Mouse (Mus musculus): ENCODE data around the gene Mfsd11. TPM values are rescaled to one million over a fixed set of nuclear protein-coding genes. Genes with fewer than 3 reads are reported as not detected.

Gene Mfsd11
- polyA plus RNA-seq, 1 experiment, result not detected

DNA sequence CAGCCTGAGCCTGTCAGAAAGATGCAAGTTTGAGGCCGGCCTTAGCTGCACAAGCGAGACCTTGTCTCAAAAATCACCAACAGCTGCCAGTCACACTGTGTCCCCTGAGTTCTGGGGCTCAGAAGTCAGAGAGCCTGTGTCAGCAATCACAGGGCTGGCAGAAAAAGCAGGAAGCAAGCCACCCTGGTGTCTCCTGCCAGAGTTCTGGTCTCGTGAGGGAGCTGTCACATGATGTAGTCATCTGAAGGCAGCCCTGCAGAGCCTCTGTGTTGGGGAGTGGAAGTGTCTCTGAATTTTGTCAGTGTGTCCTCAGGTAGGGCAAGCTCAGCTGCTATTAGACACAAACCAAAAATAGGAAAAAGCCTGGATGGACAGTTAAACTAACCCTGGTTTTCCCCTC, 15.9 kb downstream of the Mfsd11 start:
- 73% methylated on average over 3 of the region's 3 CpGs for WGBS
- no peak for TF ChIP-seq POLR2A (IDR thresholded peaks at IDR 0.05; ENCODE audit: insufficient read depth, low read depth, low read length)
- TF ChIP-seq CTCF (IDR thresholded peaks at IDR 0.05; ENCODE audit: insufficient read depth, low read depth, low read length), result no peak
- Histone ChIP-seq H3K4me1 (ENCODE audit: control insufficient read depth, insufficient read depth, low read length) (peaks cover 2% of the 10 kb centered on the region; the same call in 1 of the 2 replicates), H3K27ac (ENCODE audit: insufficient read depth, low read depth, low read length) (no peak overlapping the region), H3K4me3 (ENCODE audit: insufficient read depth, low read depth, low read length) (no peak overlapping the region)

DNA sequence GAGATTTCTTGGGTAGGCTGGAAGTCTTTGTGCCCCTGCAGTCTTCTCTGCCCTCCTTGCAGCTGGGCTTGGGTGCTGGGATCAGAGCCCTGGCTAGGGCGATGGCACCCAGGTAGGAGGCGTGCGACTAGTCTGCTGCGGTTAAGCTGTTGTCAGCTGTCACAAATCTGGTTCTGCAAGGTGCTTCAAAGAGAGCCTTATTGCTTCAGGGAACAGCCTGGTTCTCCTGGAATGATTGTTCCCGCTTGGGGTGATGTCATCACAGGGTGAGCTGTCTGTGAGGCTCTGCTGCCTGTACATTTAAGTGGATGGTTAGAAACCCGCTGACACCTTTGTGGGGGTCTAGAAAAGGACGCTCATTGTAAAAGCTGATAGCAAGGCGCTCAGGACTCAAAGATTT, 17.0 kb downstream of the Mfsd11 start:
- no peak for TF ChIP-seq CTCF (IDR thresholded peaks at IDR 0.05; ENCODE audit: insufficient read depth, low read depth, low read length)
- no peak for TF ChIP-seq POLR2A (IDR thresholded peaks at IDR 0.05; ENCODE audit: insufficient read depth, low read depth, low read length)
- 81% methylated on average over 8 of the region's 8 CpGs for WGBS
- H3K27ac ChIP-seq (ENCODE audit: insufficient read depth, low read depth, low read length), result peak overlapping the region; percentile 52
- H3K4me1 ChIP-seq (ENCODE audit: control insufficient read depth, insufficient read depth, low read length), result peaks cover 2% of the 10 kb centered on the region; the same call in 1 of the 2 replicates
- H3K4me3 ChIP-seq (ENCODE audit: insufficient read depth, low read depth, low read length), result no peak overlapping the region

DNA sequence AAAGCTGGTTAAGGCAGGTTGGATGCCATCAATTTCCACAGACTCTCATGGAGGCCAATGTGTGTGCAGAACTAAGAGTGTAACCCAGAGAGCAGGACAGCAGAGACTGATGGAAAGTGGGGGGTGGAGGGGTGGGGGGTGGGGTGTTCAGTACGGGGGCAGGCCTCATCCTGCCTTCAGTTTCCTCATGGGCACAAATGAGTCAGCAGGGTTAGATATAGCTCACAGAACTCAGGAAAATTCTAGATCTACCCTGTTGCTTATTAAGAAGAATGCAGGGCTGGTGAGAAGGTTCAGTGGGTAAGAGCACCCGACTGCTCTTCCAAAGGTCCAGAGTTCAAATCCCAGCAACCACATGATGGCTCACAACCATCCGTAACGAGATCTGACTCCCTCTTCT, 17.4 kb downstream of the Mfsd11 start:
- H3K4me3 ChIP-seq (ENCODE audit: insufficient read depth, low read depth, low read length), result no peak overlapping the region
- peak overlapping the region; percentile 52 for H3K27ac ChIP-seq (ENCODE audit: insufficient read depth, low read depth, low read length)
- 62% methylated on average over 4 of the region's 4 CpGs for WGBS
- TF ChIP-seq CTCF (IDR thresholded peaks at IDR 0.05; ENCODE audit: insufficient read depth, low read depth, low read length) (no peak), POLR2A (IDR thresholded peaks at IDR 0.05; ENCODE audit: insufficient read depth, low read depth, low read length) (no peak)
- H3K4me1 ChIP-seq (ENCODE audit: control insufficient read depth, insufficient read depth, low read length), result peaks cover 2% of the 10 kb centered on the region; the same call in 1 of the 2 replicates

DNA sequence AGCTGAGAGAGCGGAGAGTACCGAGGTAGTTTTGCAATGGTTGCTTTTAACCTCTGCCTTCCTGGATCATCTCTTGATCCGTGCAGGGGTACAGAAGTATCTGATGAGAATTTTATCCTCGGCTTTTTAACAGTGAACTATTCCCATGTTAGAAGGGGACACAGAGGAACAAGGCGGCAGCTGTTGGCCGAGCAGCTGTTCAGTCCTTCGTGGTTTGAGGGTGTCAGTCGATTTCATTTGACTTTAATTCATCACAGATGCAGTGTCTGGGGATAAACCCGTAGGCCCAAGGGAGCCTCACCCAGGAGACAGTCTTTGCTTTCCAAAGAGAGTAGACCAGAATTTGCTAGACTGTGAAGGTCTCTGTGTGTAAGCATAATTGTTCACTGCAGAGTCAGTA, 19.3 kb downstream of the Mfsd11 start:
- peaks cover 2% of the 10 kb centered on the region; the same call in 1 of the 2 replicates for H3K4me1 ChIP-seq (ENCODE audit: control insufficient read depth, insufficient read depth, low read length)
- H3K27ac ChIP-seq (ENCODE audit: insufficient read depth, low read depth, low read length), result no peak overlapping the region
- WGBS, result 85% methylated on average over 9 of the region's 9 CpGs
- TF ChIP-seq CTCF (IDR thresholded peaks at IDR 0.05; ENCODE audit: insufficient read depth, low read depth, low read length) (no peak), POLR2A (IDR thresholded peaks at IDR 0.05; ENCODE audit: insufficient read depth, low read depth, low read length) (no peak)
- no peak overlapping the region for H3K4me3 ChIP-seq (ENCODE audit: insufficient read depth, low read depth, low read length)

DNA sequence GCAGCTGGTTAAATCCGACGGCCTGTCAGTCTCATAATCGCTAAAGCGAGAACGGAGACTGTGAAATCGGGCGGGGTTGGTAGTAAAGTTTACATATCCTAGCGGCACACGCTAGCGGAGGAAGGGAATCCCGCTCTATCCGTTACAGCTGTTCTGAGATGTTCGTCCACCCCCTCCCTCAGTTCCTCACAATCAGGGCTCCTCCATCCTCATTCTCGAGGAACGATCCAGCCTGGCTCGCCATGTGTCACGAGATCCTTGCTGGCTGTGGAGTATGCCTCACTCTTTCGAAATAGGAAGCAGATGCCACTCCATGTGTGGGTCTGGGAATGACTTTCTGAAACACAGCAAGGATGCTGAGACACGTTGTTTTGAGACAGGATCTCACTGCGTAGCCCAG, 21.7 kb downstream of the Mfsd11 start:
- 86% methylated on average over 20 of the region's 20 CpGs for WGBS
- H3K4me3 ChIP-seq (ENCODE audit: insufficient read depth, low read depth, low read length), result no peak overlapping the region
- TF ChIP-seq POLR2A (IDR thresholded peaks at IDR 0.05; ENCODE audit: insufficient read depth, low read depth, low read length) (no peak), CTCF (IDR thresholded peaks at IDR 0.05; ENCODE audit: insufficient read depth, low read depth, low read length) (no peak)
- H3K4me1 ChIP-seq (ENCODE audit: control insufficient read depth, insufficient read depth, low read length), result peaks cover 2% of the 10 kb centered on the region; the same call in 1 of the 2 replicates
- no peak overlapping the region for H3K27ac ChIP-seq (ENCODE audit: insufficient read depth, low read depth, low read length)

DNA sequence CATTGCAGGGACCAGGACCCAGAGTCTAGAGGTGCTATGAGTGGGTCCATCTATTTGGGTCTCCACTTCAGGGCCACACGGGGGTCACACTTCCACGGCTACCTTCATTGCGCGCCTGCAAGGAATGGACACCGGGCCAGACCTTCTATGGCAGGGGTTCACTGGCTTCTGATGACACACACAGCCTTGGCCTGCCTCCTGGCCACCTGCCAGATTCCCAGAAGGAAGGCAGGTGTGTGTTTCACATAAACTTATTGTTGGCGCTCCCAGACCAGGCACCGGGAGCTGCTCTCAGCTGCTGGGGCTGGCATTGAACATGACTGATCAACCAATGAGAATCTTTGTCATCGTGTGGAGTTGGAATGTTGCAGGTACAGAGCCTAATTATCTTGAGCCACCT, 26.2 kb downstream of the Mfsd11 start:
- Histone ChIP-seq H3K4me1 (ENCODE audit: control insufficient read depth, insufficient read depth, low read length) (0 out of 2 replicates have a peak, but pooled peaks cover 3% of the 10 kb centered on the region), H3K4me3 (ENCODE audit: insufficient read depth, low read depth, low read length) (no peak overlapping the region), H3K27ac (ENCODE audit: insufficient read depth, low read depth, low read length) (no peak overlapping the region)
- 88% methylated on average over 8 of the region's 8 CpGs for WGBS
- no peak for TF ChIP-seq CTCF (IDR thresholded peaks at IDR 0.05; ENCODE audit: insufficient read depth, low read depth, low read length)
- TF ChIP-seq POLR2A (IDR thresholded peaks at IDR 0.05; ENCODE audit: insufficient read depth, low read depth, low read length), result no peak

DNA sequence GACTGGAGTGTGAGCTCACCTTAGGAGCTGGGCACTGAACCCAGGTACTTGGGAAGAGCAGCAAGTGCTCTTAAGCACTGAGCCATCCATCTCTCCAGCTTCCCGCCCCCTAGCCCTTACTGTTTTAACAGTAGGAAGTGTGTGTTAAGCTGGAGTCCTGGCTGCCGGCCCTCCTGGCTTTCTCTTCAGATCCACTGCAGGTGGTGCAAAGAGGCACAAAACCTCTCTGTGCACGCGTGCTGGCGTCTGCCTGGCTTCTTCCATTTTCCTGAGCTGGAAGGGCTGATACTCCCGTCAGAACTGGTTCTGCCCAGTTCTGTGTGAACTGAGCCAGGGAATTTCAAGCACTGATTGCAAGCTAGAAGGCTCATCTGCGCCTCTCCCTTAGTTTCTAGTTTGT, 28.6 kb downstream of the Mfsd11 start:
- 33% methylated on average over 7 of the region's 7 CpGs for WGBS

DNA sequence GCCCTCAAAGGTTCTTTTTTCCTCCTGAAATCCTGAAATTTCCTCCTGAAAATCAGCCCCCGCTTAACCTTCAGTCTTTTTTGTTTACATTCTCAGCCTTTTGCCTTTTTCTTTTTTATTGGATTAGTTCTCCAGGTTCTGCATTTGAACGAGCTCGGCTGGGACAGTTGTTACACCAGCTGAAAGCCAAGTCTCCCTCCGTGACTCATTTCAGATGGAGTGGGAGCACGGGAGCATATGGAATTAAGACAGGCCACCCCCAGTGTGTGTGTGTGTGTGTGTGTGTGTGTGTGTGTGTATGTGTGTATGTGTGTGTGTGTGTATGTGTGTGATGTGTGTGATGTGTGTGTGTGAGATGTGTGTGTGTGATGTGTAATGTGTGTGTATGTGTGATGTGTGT, 29.2 kb downstream of the Mfsd11 start:
- peaks cover 6% of the 10 kb centered on the region; the same call in 1 of the 2 replicates for H3K4me1 ChIP-seq (ENCODE audit: control insufficient read depth, insufficient read depth, low read length)
- 35% methylated on average over 5 of the region's 5 CpGs for WGBS
- no peak overlapping the region for H3K27ac ChIP-seq (ENCODE audit: insufficient read depth, low read depth, low read length)
- no peak overlapping the region for H3K4me3 ChIP-seq (ENCODE audit: insufficient read depth, low read depth, low read length)
- TF ChIP-seq POLR2A (IDR thresholded peaks at IDR 0.05; ENCODE audit: insufficient read depth, low read depth, low read length) (no peak), CTCF (IDR thresholded peaks at IDR 0.05; ENCODE audit: insufficient read depth, low read depth, low read length) (no peak)

More for the DNA sequence above, 28.6 kb downstream of the Mfsd11 start:
- H3K4me3 ChIP-seq (ENCODE audit: insufficient read depth, low read depth, low read length), result no peak overlapping the region
- peaks cover 6% of the 10 kb centered on the region; the same call in 1 of the 2 replicates for H3K4me1 ChIP-seq (ENCODE audit: control insufficient read depth, insufficient read depth, low read length)
- no peak for TF ChIP-seq CTCF (IDR thresholded peaks at IDR 0.05; ENCODE audit: insufficient read depth, low read depth, low read length)
- TF ChIP-seq POLR2A (IDR thresholded peaks at IDR 0.05; ENCODE audit: insufficient read depth, low read depth, low read length), result no peak
- no peak overlapping the region for H3K27ac ChIP-seq (ENCODE audit: insufficient read depth, low read depth, low read length)

DNA sequence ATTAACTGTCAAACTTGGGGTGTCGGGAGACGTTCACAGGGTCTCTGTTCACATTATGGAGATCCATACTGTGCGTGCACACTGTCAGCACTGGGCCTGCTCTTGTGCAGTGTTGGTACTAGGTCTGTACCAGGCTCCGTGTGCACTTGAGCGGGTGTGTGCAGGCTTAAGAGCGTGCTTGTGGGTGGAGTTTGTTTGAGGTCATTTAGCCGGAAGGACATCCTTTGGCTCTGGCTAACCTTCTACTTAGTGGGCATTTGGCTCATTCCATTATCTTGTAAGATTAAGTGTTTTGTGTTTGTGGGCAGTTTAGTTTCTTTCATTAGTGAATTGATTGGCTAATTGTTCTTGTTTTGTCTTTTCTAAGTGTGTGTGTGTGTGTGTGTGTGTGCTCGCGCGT, 30.2 kb downstream of the Mfsd11 start:
- TF ChIP-seq POLR2A (IDR thresholded peaks at IDR 0.05; ENCODE audit: insufficient read depth, low read depth, low read length), result no peak
- TF ChIP-seq CTCF (IDR thresholded peaks at IDR 0.05; ENCODE audit: insufficient read depth, low read depth, low read length), result no peak
- 89% methylated on average over 10 of the region's 10 CpGs for WGBS
- Histone ChIP-seq H3K4me1 (ENCODE audit: control insufficient read depth, insufficient read depth, low read length) (peaks cover 6% of the 10 kb centered on the region), H3K4me3 (ENCODE audit: insufficient read depth, low read depth, low read length) (no peak overlapping the region), H3K27ac (ENCODE audit: insufficient read depth, low read depth, low read length) (no peak overlapping the region)

DNA sequence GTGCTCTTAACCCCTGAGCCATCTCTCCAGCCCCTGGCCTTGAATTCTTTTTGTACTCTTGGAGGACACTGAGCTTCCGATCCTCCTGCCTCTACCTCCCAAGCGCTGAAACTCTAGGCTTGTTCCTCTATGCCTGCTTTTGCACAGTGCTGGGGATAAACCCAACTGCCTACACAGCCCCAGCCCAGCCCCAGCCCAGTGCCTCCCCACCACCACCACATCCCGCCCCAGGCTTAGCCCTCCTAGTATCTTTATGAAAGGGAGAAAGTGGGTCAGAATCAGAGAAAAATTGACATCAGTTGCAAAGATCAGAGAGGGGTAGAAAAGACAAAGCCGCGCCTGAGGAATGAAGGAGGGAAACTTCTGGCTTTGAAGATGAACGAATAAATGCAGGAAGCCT, 31.8 kb downstream of the Mfsd11 start:
- Histone ChIP-seq H3K4me3 (ENCODE audit: insufficient read depth, low read depth, low read length) (no peak overlapping the region), H3K27ac (ENCODE audit: insufficient read depth, low read depth, low read length) (no peak overlapping the region), H3K4me1 (ENCODE audit: control insufficient read depth, insufficient read depth, low read length) (peaks cover 6% of the 10 kb centered on the region)
- WGBS, result 95% methylated on average over 6 of the region's 6 CpGs
- TF ChIP-seq POLR2A (IDR thresholded peaks at IDR 0.05; ENCODE audit: insufficient read depth, low read depth, low read length), result no peak

Measured in olfactory bulb, adult 2 months (tissue).